Mouse (Mus musculus) CD4-positive, CD25-positive, alpha-beta regulatory T cell, adult 2 months (primary cell): ENCODE measurements at regions not wholly inside any gene's neighbourhood (a gene's known extent, or its start where the extent isn't known, plus 50 kb on each side); places are given as distances from the start of the nearest gene placed in this dataset.
"Not testable (repeated sequence)": the region's sequence is repeated elsewhere in the genome, so short reads cannot be mapped to it uniquely, and the experiment has no call there.

Source experiments
- DNase-seq: peaks from one replicate; pipeline ENCODE4 v3.0.0-alpha.2; 2012; ENCODE audit warnings: low read depth, low spot score

DNA sequence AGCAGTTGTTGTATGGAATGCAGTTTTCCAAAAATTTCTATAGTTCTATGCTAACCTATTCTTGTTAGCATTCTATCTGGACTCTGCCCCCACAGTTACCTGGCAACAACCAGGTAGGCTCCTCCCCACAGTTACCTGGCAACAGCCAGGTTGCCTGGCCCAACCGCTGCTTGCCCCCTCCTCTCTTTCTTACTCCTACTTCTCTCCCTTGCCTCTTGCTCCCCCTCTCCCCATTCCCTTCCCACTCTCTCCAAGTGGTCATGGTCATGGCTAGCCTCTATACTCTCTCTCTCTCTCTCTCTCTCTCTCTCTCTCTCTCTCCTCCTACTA lies 70.4 kb upstream of the Cpsf6 start:
- DNase-seq = no peak

DNA sequence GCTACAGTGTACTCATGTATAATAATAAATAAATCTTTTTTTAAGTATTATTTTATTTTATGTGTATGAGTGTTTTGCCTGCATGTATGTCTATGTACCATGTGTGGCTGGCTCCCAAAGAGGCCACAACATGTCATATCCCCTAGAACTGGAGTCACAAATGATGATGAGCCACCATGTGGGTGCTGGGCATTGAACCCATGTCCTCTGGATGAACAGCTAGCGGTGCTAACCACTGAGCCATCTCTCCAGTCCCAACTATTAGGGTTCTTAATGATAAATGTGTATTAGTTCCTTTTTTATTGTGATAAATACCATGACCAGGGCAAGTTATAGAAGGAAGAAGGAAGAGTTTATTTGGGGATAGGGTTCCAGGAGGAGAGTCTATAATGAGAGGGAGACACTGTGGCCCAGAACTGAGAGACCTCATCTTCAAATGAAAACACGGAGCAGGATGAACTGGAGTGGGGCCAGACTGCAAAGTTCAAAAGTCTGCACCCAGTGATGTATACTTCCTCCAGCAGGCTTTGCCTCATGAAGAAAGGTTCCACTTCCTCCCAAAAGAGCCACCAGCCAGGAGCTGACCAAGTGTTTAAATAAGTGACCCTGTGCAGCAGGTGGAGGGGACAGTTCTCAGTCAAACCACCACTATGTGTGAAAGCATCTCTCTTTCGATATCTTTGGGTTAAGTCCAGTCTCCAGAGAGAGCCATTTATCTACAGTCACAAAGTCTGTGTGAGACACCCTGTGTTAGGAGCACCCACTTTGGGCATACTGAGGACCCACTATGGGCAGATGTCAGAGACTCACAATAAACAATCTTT lies 69.8 kb upstream of the Cpsf6 start:
- DNase-seq = no peak

DNA sequence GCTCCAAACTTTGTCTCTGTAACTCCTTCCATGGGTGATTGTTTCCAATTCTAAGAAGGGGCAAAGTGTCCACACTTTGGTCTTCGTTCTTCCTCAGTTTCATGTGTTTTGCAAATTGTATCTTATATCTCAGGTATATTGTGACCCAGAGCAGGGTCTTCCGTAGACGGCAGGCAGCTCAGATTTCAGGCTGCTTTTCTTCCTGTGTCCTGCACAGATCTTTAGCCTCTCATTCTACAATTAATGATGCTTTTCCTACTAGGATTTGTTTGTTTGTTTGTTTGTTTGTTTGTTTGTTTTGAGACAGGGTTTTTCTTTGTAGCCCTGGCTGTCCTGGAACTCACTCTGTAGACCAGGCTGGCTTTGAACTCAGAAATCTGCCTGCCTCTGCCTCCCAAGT lies 69.0 kb upstream of the Cpsf6 start:
- not testable (repeated sequence) for DNase-seq

DNA sequence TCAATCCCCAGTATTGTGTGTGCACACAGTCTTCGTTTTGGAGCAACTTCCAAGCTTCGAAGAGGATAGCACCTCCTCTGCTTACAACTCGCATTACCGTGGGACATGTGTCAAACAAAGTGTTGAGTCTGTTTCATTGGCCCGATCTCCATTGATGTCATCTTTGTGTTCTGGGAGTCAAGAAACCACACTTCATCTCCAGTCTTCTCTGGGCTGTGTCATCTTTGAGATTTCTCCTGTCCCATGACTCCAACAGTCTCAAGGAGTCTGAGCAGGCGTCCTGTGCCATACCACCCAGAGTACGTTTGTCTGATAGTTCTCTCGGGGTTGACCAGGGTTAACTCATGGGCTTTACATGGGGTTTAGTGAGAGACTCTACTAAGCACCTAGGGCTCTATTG lies 67.8 kb upstream of the Cpsf6 start:
- DNase-seq = no peak

DNA sequence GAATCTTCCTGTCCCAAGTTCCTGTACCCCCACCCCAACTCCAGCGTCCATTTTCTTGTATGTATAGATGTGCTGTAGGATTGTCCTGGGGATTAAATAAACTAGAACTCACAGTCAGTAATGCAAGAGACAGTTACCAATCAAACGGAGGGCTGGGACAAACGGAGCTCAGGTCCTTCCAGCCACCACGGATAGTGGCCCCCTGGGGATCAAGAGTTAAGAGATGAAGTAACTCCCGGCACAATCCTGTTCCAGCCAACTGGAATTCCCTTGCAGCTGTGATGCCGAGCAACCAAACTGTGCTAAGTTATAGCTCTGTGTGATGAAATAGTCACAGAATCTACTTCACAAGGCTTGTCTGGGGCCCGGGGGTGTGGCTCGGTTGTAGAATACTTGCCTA lies 67.4 kb upstream of the Cpsf6 start:
- no peak for DNase-seq

DNA sequence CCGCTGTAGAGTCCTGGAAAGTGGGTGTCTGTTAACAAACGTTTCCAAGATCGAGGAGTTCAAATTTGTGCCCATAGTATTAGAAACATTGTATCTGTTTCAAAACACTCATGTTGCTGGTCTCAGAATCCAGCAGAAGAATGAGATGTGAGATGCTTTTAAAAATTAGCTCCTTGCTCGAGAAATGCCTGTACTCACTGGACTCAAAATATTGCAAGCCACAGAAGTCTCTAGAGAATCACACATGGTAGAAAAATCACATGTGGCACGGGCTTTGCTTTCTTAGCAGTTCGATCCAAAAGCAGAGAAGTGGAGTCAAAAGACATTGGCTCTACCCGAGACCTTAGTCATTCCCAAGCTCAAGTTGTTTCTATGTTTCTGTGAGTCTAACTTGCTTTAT lies 67.0 kb upstream of the Cpsf6 start:
- no peak for DNase-seq

DNA sequence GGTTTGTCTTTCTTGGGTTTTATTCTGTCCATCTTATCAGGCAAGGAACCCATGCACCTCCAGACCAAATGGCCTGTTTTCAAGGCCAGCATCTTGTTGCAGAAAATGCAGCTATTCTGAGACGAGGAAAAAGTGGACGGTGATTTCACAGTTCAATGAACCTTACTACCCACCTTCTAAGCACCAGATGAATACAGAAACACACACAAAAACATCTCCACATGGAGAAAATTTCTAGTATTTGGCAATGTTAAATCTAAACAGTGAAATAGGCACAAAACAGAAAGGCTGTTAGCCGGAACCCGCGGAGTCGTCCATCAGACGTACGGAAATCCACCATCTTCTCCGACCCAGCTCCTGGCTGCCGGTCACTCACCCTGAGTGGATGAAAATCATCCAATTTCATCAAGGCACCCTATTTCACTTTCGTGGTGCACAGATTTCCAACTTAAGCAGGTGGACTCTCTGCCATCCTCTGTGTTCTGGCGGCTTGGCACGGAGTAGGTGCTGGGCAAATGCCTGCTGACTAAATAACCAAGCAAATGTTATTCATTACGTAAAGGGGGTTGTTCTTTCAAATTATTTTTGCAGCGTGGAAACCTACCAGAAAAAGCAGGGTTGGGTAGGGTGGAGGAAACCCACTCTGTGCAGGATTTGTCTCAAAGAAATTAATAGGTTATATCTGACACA lies 66.1 kb upstream of the Cpsf6 start:
- DNase-seq = no peak

DNA sequence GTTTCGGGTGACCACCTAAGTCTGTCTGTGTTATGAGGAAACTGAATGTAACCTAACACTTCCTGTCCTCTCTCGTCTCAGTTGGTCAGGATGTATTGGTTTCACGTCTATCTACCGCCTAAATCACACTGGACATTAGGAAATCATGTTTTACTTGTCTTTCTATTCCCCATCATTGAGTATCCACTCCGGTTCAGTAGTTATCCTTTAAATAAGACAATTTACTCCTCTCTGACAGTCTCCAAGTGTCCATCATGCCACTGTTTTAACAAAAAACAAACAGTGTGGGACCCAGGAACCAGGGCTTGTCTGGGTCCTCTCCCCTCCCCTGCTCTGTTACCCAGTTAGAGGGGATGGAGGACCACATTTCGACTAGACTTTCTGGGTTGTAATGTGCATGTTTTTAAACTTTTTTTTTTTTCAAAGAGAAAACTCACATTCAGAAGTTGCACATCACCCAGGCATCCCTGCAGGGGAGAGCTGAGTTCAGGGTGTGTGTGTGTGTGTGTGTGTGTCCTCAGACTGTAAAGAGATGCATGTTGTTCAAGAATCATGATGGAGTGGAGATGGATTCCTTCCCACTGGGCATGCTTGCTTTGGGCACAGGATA lies 65.5 kb upstream of the Cpsf6 start:
- DNase-seq = no peak

DNA sequence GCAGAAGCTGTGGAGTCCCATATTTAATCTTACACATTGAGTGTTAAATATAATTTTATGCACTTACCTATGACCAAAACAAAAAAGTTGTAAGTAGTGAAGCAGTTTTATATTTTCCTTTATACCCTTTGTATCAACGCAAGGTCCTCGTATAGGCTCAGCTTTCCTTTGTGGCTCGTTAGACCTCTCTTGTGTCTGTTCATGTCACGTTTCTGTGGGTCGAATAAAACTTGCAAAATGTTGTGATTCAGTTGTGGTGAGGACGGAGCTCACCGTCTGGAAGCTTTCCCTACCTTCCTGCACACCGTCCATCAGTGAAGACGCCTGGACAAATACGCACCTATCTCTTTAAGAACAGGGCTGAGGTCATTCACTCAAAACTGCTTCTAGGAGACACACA lies 64.9 kb upstream of the Cpsf6 start:
- no peak for DNase-seq

DNA sequence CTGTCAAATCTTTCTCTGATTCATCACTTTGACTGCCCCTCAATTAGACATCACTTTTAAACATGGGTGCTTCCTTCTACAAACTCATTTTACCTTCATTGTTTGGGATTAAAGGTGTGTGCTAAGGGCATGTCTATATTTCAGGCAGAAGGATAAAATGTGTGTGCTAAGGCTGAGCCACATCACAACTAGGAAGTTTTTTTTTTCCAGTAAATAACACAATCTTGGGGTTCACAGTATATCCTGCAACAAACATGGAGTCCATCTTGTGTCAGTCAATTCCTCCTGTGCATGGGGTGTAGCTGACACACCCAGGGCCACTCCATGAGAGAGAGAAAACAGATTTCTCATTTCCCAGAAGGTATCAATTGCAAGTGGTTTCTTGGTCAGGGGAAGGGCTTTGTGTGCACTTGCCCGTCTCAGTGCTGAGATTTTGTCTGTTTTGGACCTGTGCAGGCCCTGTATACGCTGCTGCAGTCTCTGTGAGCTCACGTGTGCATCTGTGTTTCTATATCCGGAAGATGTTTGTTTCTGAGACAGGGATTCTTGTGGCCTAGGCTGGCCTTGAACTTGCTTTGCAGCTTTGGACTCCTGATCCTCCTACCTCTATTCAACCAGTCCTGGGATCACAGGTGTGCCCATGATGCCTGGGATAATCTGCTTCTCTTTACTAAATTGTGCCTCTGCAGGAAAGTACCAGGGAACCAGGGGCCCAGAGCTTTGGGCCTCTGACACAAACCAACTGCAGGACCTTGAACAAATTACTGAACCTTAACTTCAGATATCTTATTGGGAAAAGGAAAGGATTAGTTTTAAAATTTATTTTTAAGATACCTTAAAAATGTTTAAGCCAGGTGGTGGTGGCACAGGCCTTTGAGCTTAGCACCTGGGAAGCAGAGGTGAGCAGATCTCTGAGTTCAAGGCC lies 63.9 kb upstream of the Cpsf6 start:
- no peak for DNase-seq

DNA sequence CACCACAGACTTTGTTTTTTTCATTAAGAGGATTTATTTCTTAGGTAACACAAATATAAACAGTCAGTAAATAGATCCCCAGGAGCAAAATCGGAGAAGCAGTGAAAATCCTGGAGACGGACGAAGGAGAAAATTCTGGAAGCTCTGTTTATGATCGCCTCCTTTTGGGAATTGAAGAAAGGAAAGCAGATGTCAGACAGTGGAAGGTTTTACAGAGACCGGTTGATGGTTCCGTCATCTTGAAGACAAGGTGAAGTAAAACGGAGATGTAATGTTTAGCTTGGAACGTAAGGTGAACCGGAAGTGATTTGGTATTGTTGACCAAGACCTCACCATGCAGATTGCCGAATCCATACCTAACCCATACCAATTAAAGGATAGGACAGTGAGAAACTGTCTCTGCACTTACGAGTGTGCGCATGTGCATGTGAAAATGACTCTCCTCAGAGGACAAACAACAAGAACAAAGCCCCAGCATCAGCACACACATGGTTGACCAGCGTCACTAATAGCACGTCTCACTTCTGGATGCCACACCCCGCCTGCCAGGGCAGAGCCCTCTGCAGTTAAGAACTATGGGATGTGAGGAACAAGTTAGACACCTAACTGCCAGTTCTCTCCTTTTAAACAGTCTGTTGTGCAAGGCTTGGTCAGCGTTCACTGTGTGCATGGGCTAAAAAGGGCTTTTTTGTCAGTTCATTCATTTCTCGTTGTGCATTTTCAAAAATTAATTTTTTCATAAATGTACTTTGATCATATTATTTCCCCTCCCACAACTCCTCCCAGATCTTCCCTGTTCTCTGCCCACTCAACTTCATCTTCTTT lies 62.4 kb upstream of the Cpsf6 start:
- no peak for DNase-seq

DNA sequence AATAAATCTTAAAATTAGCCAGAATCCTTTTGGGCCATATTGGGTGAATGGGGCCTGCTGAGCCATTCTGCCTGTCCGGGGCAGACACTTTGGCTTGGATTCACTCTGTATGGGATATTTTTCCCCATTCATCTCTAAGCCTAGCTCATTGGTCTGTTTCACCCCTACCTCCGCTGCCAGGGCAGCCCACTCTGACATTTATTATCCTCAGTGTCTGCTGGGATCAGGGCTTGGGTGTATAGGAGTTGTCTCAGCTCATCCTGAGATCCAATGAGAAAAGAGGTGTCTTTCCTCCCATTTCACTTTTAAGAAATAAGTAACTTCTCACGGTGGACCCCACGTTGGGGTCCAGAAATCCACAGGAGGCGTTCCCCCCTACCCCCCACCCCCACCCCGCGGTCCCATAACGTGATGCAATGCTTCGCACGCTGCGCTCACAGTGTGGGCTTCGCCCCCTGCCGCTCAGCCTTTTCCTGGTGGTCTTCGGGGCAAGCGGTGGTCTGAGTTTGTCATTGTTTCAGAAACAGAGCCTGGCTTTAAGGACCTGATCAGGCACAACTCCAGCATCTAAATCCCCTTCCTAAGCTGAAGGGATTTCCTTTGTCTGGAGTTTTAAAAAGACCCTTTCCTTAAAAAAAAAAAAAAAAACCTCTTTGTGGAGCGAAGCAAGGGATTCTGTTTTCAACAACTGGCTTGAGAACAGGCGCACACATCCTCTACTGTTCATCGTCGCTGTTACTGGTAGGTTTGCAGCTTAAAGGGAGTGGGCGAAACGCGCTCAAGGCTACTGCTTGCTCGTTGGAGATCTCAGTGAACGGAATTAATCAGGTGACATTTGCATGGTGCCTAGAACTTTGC lies 61.5 kb upstream of the Cpsf6 start:
- no peak for DNase-seq

DNA sequence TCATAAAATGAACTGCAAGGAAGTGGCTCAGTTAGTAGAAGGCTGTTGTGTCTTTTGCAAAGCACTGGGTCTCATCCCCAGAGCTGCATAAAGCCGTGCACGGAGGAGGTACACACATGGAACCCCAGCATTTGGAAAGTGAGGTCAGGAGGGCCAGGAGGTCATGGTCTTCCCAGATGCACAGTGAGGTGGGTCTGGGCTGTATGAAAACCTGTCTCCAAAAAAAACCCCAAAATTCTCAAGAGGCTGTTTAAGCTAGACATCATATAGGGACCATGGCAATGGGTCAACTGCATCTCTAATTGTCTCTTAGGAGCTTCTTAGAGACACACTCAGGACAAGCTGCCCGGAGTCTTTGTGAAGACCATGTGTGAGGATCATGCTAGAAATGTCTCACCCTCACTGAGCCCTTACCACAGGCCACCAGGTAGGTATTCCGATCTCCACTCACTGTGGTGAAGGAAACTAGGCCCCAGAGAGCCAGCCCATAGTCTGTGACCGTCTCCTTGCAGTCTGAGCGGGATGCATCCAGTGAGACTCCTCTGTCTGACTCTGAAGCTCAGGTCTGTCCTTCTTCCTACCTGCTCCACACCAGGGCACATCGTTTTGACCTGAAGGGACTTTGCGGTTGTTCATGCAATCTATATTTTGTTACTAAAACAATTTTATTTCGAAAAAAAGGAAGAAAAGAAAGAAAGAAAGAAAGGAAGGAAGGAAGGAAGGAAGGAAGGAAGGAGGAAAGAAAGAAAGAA lies 60.6 kb upstream of the Cpsf6 start:
- DNase-seq = no peak

DNA sequence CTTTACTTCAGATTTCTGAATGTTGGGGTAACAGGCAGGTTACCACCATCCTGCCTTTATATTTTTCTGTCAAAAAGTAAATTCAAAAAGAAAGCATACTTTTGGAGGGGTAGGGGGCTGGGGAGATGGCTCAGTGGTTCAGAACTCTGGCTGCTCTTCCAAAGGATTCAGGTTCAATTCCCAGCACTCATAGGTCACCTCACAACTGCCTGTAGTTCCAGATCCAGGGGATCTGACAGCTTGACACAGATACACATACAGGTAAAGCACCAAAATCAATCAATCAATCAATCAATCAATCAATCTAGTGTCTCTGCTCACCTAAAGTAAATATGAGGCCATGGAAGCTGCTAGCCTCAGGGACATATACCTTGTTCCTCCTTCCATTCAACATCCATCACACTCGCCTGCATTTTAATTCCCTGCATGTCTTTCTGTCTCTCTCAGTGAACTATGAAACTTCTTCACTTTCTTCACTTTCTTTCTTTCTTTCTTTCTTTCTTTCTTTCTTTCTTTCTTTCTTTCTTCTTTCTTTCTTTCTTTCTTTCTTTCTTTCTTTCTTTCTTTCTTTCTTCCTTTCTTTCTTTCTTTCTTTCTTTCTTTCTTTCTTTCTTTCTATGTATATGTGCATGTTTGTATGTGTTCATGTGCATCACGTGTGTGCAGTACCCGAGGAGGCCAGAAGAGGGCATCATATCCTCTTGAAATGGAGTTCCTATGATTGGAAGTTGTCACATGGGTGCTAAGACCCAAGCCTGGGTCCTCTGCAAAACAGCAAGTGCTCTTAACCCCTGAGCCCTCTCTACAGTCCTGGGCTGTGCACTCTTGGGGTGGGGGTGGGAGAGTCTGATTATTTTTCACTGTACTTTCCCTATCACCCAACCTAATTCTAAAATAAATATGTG lies 59.6 kb upstream of the Cpsf6 start:
- DNase-seq = no peak

DNA sequence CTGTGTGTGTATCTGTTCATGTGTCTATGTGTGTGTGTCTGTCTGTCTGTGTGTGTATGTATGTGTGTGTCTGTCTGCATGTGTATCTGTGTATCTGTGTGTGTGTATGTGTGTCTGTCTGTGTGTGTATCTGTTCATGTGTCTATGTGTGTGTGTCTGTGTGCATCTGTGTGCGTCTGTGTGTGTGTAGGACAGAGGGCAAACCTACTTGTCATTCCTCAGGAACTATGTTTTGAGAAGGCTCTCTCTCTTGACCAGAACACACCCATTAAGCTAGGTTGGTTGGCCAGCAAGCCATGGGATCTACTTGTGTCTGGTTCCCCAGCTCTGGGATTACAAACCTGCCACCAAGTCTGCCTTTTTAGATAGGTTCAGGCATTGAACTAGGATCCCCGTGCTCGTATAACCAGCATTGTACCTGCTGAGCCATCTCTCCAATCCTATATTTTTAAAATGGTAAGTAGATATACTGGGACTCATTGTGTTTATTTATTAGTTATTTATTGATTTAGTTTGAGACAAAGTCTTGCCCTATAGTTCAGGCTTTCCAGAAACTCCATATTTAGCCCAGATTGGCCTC lies 58.9 kb upstream of the Cpsf6 start:
- DNase-seq = no peak

DNA sequence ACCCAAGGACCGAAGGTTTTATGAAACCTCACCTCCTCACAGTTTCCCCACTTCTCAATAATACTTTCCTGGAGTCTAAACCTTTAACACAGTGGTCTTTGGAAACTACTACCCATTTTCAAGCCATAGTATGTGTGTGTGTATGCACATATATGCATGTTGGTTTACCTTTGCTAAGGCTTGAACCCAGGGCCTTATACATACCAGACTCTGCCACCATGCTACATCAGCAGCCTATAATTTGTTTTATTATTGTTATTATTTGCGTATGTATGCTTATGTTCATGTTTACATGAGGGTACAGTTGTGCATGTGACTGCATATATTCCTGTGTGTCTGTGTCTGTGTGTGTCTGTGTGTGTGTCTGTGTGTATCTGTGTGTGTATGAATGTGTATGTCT lies 58.2 kb upstream of the Cpsf6 start:
- no peak for DNase-seq

DNA sequence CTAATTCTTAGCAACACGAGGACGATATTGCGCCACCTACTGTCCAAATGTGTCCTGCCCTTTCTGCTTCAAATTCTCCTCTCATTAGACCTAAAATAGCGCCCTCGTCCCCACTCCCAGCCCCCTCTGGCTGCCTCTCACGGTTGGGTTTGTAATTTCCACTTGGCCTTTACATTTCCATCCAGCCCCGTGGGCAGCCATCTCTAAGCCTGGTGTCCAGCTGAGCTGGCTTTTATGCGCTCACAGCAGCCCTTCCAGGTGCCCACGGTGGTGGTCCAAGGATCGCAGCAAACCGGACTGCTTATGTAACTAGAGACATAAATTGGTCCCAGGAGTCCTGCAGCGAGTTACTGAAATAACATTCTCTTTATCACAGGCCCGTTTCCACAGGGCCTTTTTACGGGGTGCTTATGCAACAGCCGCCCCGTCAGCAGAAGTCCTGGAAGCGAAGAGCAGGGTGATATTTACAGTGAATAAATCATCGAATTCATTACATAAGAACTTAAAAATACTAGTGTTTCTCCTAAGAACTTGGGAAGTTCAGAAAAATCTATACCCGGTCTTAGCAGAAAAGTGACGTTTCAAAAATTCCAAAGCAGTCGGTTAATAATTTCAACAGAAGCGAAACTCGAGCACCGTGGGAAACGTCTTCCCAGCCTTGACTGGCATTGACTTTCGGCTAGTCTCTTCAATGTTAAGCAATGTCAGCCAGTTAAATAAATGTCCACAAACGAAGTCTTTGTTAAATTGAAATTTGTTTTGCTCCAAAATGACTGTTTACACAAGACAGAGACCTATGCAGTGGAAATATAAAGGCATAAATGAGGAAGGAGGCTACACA lies 57.3 kb upstream of the Cpsf6 start:
- peak; percentile 89 for DNase-seq
